Mouse (Mus musculus): ENCODE measurements around the gene Pabpc6. TPM values are rescaled to one million over a fixed set of nuclear protein-coding genes. Genes with fewer than 3 reads are reported as not detected.

The Pabpc6 gene
- not detected for polyA plus RNA-seq (2017; shearing (Covaris generic))

DNA sequence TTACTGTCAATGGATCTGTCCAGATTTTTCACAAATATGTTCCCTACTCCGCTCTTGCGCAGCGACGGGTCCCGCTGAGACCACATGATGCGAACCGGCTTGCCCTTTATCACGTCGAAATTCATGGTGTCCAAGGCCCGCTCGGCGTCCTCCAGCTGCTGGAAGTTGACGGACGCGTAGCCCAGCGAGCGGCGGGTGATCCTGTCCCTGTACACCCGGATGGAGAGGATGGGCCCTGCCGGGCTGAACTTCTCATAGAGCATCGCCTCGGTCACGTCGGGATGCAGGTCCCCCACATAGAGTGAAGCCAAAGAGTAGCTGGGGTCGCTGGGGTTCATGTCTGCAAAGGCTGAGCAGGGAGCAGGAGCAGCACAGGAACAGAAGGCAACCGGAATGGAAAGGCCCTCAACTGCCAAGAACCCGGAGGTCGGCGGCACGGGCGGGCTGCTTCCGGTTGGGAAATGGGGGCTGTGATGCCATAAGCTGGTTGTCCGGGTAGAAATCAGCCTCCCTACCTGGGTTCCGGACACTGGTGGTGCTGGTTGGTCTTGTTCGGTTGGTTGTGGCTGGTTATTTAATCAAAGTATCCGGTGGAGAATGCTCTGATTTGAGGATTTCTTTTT, at the start of gene Pabpc6:
Gene Pabpc6, minus strand, starts transcription at position 435 of the 623 bp plus-strand sequence.

Other genes with a start within 250 kb of the Pabpc6 start
- gene Gm17728, start 247.7 kb downstream of the Pabpc6 start, polyA plus RNA-seq (2017; shearing (Covaris generic)): not detected